Mouse (Mus musculus): ENCODE data around the gene Nlgn2.

- TF ChIP-seq MYC (IDR thresholded peaks at IDR 0.05; ENCODE audit: low read depth, low read length) (no peak), CTCF (conservative IDR thresholded peaks at IDR 0.05 in 1 of 2, IDR thresholded peaks at IDR 0.05 in 1 of 2; ENCODE audit: low read depth in 2 of 2, low read length in 2 of 2) (no peak), POLR2A (IDR thresholded peaks at IDR 0.05; ENCODE audit: low read depth, low read length) (no peak), MAX (IDR thresholded peaks at IDR 0.05; ENCODE audit: low read length) (no peak), EP300 (IDR thresholded peaks at IDR 0.05; ENCODE audit: low read length) (no peak), SIN3A (IDR thresholded peaks at IDR 0.05; ENCODE audit: low read length) (no peak), ZNF384 (IDR thresholded peaks at IDR 0.05; ENCODE audit: low read depth, low read length) (no peak), SMC3 (IDR thresholded peaks at IDR 0.05; ENCODE audit: low read depth, low read length) (no peak), NELFE (IDR thresholded peaks at IDR 0.05; ENCODE audit: low read depth, low read length) (no peak), RCOR1 (conservative IDR thresholded peaks at IDR 0.05; ENCODE audit: low read depth, low read length) (no peak)
Observed at GRCm38 (mm10) chr11:69884240-69884639, 46.7 kb upstream of the Nlgn2 start.
